Mouse (Mus musculus) adrenal gland, postnatal 36 days (tissue): ENCODE results near the gene Cass4. TPM values are rescaled to one million over a fixed set of nuclear protein-coding genes. Genes with fewer than 3 reads are reported as not detected.

Experiments used
- DNase-seq, 2 experiments: peaks; one replicate each; pipeline ENCODE4 v3.0.0; 2021; ENCODE audit warnings: mixed read lengths in 1 of 2
- total RNA-seq, 2 experiments: library from RNA; stranded (reverse); gene quantifications; 2 replicates each; pipeline ENCODE4 v1.2.3; 2021

The Cass4 gene
- total RNA-seq, 2 experiments from 2014 or later, result 0.13 to 0.43 TPM

- DNase-seq, result no peak
Observed at GRCm38 (mm10) chr2:172384715-172385114, 8.9 kb upstream of the Cass4 start.

GRCm38 (mm10) chr2:172390341-172390740 is 3.3 kb upstream of the Cass4 start:
- DNase-seq, result no peak

- no peak for DNase-seq
Observed at GRCm38 (mm10) chr2:172392041-172392521, 1.5 kb upstream of the Cass4 start.

- DNase-seq, result no peak
Observed at GRCm38 (mm10) chr2:172394052-172394392, 428 bp downstream of the Cass4 start.

- no peak for DNase-seq
Observed at GRCm38 (mm10) chr2:172394671-172395070, 1.1 kb downstream of the Cass4 start.

GRCm38 (mm10) chr2:172395961-172396360 is 2.4 kb downstream of the Cass4 start:
- no peak for DNase-seq

GRCm38 (mm10) chr2:172399901-172400300 is 6.3 kb downstream of the Cass4 start:
- DNase-seq, result no peak

GRCm38 (mm10) chr2:172401116-172401825 is 7.7 kb downstream of the Cass4 start:
- no peak for DNase-seq

- DNase-seq, result no peak
Observed at GRCm38 (mm10) chr2:172404239-172404638, 10.6 kb downstream of the Cass4 start.

GRCm38 (mm10) chr2:172405011-172405410 is 11.4 kb downstream of the Cass4 start:
- DNase-seq, result no peak

- DNase-seq, result no peak
Observed at GRCm38 (mm10) chr2:172406173-172406572, 12.6 kb downstream of the Cass4 start.

- DNase-seq, result no peak
Observed at GRCm38 (mm10) chr2:172407499-172407898, 13.9 kb downstream of the Cass4 start.

GRCm38 (mm10) chr2:172410686-172411085 is 17.1 kb downstream of the Cass4 start:
- no peak for DNase-seq

GRCm38 (mm10) chr2:172411091-172411490 is 17.5 kb downstream of the Cass4 start:
- no peak for DNase-seq

GRCm38 (mm10) chr2:172412454-172412853 is 18.9 kb downstream of the Cass4 start:
- DNase-seq, result no peak

GRCm38 (mm10) chr2:172413273-172413672 is 19.7 kb downstream of the Cass4 start:
- DNase-seq, result no peak

- no peak for DNase-seq
Observed at GRCm38 (mm10) chr2:172413894-172414293, 20.3 kb downstream of the Cass4 start.

- DNase-seq, result no peak
Observed at GRCm38 (mm10) chr2:172416218-172416617, 22.6 kb downstream of the Cass4 start.

GRCm38 (mm10) chr2:172416876-172417275 is 23.3 kb downstream of the Cass4 start:
- DNase-seq, result no peak

- no peak for DNase-seq
Observed at GRCm38 (mm10) chr2:172418208-172418607, 24.6 kb downstream of the Cass4 start.

- peak; percentile 32 to 54 for DNase-seq
Observed at GRCm38 (mm10) chr2:172430609-172431008, 37.0 kb downstream of the Cass4 start.

GRCm38 (mm10) chr2:172433746-172434145 is 40.2 kb downstream of the Cass4 start:
- no peak for DNase-seq

GRCm38 (mm10) chr2:172437371-172437952 is 43.9 kb downstream of the Cass4 start:
- DNase-seq, result no peak
